Mouse (Mus musculus) urinary bladder, postnatal 36 days (tissue): ENCODE data around the gene Sult1a1.

Experiments used
- DNase-seq, 2 experiments: peaks; one replicate each; pipeline ENCODE4 v3.0.0; 2022; ENCODE audit warnings: low spot score in 2 of 2, mixed read lengths in 1 of 2

Gene Sult1a1

GRCm38 (mm10) chr7:126624774-126625173 is 51.5 kb downstream of the Sult1a1 start:
- no peak for DNase-seq

- DNase-seq, result no peak
Observed at GRCm38 (mm10) chr7:126623381-126623780, 52.9 kb downstream of the Sult1a1 start.
